Mouse (Mus musculus): ENCODE data around the gene Tnfsf4.

The Tnfsf4 gene

DNA sequence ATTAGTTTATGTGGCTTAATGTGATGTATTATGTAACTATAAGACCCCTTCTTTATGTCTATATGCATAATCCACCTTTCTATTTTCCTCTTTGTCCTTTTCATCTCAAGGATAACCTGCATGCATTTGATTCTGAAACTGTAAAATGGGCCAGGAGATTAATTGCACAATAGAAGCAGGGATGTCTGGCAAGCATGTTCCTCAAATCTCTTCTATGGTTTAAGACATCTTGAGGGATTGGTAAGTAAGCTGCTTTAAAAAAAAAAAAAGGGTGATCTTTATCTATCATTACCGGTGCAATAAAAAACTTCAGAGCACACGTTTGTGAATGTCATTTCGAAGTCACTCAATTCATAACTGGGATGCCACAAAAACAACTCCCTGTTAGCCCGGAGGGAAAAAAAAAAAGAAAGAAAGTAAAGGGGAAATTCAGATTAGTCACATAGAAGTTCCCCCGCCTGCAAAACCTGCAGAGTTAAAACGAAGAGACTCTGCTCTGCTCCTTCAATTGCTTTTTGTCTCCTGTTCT is at the start of gene Tnfsf4:
Gene Tnfsf4 (plus strand): TSS at position 479 of the 529 bp plus-strand sequence.
- no peak for DNase-seq (ENCODE audit: low spot score in 2 of 2)

DNA sequence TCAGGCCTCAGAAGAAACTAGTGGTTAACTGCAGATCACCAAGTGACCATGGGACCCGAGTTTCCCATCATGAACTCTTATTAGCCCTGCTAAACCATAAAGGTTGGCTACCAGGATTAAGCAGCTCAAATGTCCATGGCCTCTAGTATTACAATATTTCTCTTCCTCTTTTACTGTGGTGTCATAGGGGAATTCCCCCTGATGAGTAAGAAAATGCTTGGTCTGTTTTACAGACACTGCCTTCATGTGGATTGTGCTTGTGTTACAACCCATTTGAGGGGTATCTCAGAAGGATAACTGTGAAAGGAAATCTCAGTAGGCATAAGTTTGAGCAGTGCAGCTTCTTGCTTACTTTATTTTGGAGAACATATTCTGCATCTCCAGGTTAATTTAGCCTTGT is 44.2 kb upstream of the Tnfsf4 start:
- DNase-seq (ENCODE audit: low spot score in 2 of 2), result no peak

DNA sequence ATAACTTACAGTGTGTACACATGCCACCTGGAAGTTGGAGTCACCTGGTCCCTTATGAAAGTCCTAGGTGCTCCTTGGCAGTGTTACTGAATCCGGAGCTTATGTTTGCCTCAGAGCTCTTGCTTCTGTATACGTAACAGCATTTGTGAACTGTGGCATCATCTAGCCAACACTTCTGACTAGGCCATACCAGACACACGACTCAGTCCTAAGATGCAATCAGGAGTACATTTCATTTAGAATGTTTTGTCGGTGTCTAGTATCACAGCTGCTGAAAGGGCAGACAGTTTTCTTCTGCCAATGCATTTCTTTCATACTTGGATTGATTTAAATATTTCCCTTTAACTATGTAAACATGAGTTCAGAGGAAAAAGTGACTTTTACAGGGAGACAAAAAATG is 30.2 kb upstream of the Tnfsf4 start:
- no peak for DNase-seq (ENCODE audit: low spot score in 2 of 2)

DNA sequence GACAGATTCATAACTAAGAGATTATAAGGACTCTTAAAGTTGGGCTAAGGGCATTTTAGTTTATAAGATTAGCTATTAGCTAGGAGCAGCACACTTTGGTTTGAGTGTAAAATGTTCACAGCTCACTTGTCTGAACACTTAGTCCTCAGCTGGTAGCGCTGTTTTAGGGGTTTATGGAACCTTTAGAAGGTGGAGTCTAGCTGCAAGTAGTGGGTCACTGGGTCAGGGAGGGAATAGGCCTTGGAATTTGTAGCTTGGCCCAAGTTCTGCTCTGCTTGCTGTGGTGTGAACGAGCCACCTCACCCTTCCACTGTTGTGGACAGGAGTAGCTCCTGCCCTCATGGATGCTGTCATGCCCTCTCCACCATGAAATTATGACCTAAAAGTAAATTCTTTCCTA is 23.3 kb upstream of the Tnfsf4 start:
- DNase-seq (ENCODE audit: low spot score in 2 of 2), result no peak

DNA sequence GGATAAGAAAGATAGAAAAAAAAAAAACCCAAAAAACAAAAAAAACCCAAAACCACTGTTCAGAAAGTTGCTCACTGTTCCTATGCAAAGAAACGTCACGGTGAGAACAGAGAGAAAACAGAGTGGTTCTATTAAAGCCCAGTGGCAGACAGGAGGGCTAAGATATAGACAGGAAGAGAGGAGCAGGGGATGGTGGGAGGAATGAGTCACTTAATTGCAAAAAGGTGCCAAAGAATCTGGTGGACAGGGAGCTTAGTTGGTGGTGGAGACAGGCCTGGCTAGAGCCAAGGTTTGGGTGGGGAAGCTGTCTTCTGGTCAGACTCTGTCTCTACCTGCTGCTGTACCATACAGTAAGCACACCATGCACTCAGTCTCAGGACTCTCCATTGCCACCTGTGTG is 19.3 kb upstream of the Tnfsf4 start:
- no peak for DNase-seq (ENCODE audit: low spot score in 2 of 2)

DNA sequence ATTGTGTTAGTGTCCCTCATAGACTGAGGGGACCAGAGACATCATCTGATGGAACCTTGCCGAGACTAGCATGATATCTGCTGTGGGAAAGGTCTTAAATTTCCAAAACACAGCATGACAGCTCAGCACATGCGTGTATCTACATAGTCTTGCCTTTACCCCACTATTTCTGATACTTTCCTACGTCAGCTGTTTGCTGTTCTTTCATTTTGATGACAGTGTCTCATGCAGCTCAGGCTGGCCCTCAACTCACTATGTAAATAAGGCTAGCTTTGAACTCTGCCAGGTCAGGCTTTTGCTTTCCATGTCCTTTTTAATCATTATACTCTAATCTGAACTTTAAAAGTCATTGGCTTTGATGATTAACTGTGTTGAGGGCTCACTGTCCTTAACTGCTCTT is 16.6 kb upstream of the Tnfsf4 start:
- DNase-seq (ENCODE audit: low spot score in 2 of 2), result no peak

DNA sequence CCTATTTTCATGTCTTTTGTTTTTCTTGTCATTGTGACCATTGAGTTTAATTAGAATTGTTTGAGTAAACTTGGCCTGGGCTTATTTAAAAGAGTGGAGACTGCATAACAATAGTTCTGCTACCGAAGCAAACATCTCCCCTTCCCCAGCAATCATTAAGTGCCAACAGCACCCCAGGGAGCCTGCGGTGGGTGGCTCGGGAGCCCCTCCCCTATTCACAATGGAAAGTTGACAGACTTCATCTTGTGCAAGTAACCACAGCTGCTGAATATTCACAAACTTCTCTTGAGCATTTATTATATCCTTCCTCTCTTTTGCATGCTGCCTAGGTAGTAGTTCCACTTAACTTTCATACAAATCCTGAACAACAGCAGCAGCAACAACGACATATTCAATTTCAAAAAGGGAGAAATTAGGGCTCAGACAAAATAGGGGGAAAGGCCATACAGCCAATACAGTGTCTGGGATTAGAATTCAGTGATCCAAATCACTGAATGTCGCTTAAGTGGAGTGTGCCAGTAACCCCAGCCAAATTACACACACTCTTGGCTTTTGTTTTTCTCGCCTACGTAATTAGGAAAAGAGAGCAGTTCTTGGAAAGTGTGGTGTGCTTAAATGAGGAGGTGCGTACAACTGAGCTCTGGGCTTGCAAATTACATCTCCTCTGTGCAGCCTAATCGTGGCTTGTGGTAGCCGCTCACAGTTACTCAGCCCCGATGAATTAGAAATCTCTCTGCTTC is 15.4 kb upstream of the Tnfsf4 start:
- no peak for DNase-seq (ENCODE audit: low spot score in 2 of 2)

DNA sequence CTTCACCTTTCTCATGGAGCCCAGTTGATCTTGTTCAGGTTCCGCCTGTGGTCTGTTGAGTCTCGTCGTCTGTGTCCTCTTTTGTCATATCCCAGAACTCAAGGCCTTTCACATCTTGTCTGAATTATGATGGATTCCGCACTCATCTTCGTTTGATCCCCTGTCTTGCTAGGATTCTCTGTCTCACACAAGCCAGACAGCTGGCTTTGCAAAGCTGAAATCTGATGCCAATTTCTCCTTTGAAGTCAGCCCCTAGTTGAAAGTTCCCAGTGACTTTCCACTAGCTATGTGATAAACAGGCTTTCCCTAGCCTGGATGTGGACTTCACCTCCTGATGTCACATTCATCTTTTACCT is 14.8 kb upstream of the Tnfsf4 start:
- DNase-seq (ENCODE audit: low spot score in 2 of 2), result no peak

DNA sequence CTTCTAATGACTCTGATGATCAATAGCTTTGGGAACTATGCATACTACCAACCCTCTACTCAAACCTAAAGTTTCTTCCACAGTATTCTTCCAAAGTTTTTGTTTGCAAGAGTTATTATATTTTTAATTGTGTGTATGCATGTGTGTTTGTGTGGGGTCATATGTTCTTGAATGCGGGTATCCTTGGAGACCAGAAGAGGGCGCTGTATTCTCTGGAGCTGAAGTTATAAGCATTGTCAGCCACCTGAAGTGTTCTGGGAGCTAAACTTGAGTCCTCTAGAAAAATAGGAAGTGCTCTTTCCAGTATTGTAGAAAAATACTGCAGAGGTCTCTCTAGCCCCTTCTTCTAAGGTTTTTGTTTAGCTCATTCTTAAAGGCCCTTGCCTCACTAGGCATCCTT is 5.1 kb upstream of the Tnfsf4 start:
- no peak for DNase-seq (ENCODE audit: low spot score in 2 of 2)

DNA sequence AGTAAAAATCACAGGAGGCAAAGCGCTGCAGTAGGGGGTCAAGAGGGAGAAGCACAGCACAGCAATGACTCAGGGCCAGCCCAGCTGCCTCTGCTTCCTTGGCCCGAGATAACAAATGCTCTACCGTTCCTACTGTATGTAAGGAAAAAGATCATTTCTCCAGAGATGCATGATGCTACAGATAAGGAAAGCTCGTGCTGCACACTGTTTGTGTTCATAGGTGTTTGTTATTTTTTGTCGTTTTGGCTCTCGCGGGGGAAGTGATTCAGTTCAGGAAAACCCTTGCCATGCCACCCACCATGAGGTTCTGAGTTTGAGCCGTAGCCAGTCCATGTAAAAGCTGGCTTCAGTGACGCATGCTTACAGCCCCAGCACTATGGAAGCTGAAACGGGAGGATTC is 2.3 kb upstream of the Tnfsf4 start:
- DNase-seq (ENCODE audit: low spot score in 2 of 2), result no peak

DNA sequence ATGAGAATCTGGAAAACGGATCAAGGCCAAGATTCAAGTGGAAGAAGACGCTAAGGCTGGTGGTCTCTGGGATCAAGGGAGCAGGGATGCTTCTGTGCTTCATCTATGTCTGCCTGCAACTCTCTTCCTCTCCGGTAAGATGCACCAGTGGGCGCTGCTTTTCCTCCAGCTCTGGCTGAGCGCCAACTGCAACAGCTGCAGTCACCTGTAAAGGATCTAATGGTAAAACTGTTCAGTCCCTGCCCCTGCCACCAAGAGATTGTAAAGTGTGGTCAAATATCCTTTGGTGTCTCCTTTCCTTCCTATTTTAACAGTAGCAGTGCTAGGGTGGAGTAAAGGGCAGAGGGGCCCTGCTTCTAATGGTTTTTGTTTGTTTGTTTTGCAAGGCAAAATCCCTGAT is 401 bp downstream of the Tnfsf4 start:
- DNase-seq (ENCODE audit: low spot score in 2 of 2), result peak in 1 of 2 experiments; percentile 35

DNA sequence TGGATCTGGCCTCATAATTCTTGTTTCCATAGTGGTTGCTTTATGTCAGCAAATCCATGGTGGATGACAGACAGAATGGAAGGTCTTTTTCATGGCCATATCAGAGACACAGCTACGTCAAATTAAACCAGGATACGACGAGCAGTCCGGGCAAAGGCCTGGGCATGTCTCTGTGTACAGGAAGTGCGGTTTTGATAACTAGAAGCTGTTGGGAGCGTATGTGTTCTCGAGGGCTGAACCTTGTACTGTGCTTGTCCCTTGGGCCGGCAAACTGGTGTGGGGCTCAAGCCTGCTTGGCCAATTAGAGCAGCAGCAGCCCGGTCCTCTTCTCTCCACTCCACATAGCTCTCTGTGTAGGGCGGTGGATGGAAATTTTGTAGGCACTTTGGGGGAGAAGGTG is 1.1 kb downstream of the Tnfsf4 start:
- DNase-seq (ENCODE audit: low spot score in 2 of 2), result no peak

DNA sequence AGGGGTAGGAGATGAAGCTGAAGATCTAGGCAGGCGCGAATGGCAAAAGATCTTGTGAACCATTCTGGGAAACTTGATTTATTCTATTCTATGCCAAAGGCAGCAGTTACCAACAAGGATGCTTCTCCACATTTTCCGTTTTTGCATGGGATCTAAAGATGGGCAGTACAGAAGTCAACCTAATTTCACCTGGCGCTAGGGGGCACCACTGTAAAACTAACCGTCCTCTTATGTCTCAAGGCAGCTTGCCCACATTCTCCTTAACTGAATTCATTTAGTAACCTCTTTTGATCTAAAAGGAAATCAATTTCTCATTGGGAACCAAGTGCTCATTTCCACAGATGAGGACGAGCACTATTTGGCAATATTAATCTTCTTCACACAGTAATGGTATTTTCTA is 4.9 kb downstream of the Tnfsf4 start:
- DNase-seq (ENCODE audit: low spot score in 2 of 2), result peak; percentile 19 to 77

DNA sequence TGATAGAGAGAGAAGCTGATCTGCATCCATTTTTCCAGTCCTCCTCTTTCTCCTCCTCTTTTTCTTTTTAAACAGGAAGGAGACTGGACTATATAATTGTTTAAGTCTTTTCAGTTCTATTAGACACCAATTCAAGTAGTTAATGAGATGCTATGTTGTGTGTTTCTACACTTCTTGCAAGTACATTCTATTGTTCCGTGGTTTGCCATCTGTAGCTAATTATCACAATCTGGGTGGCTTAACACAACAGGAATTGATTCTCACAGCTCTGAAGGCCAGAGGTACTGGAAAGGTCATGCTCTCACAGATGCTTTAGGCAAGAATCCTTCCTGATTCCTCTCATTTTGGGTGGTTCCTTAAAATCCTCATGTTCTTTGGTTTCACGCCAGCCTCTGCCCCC is 7.9 kb downstream of the Tnfsf4 start:
- no peak for DNase-seq (ENCODE audit: low spot score in 2 of 2)

DNA sequence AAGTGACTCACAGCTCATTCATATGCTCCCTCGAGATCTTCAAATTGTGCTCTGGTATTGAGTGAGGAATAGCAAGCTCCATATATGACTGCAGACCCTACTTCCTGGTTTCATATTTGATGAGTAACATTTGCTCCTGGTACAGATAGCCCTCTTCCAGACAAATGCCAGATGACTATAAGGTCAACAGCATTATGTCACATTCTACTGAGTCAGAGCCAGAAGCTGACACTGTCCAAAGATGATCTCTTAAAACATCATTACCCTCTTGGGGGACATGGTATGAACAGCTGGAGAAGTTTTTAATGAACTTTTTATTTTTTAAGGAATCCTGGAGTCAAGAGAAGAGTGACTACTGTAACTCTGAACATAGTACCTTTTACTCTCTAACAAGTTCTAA is 11.3 kb downstream of the Tnfsf4 start:
- DNase-seq (ENCODE audit: low spot score in 2 of 2), result no peak

DNA sequence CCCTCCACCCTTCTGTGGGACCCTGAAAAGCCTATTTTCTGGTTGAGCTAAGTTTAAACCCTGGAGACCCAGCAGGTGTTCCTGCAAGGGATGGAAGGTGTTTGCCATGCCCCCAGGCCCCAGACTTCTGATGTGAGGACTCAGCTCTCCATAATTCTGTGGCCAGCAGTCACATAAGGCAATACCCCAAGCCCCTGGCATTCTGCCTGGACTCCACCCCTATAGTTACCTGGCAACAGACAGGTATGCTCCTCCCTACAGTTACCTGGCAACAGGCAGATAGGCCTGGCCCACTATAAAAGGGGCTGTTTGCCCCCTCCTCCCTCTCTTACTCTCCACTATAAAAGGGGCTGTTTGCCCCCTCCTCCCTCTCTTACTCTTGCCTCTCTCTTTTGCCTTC is 24.7 kb downstream of the Tnfsf4 start:
- no peak for DNase-seq (ENCODE audit: low spot score in 2 of 2)

DNA sequence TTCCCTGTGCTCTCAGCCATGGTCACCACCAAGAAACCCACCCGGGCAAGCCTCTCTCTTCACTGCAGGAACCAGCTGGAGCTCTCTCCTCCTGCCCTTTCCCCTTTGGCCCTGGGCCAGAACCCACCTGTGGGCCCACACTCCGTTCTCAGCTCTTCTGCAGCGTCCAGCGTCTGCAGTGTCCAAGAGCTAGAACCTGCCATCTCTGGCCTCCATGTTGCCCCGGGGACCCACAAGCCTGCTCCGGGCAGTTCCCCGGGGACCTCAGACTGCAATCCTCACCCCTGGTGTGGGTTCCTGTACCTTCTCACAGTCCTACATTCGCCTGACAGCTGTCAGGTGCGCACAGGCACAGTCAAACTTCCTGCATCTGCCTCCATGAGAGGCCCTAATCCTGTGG is 25.4 kb downstream of the Tnfsf4 start:
- DNase-seq (ENCODE audit: low spot score in 2 of 2), result no peak

DNA sequence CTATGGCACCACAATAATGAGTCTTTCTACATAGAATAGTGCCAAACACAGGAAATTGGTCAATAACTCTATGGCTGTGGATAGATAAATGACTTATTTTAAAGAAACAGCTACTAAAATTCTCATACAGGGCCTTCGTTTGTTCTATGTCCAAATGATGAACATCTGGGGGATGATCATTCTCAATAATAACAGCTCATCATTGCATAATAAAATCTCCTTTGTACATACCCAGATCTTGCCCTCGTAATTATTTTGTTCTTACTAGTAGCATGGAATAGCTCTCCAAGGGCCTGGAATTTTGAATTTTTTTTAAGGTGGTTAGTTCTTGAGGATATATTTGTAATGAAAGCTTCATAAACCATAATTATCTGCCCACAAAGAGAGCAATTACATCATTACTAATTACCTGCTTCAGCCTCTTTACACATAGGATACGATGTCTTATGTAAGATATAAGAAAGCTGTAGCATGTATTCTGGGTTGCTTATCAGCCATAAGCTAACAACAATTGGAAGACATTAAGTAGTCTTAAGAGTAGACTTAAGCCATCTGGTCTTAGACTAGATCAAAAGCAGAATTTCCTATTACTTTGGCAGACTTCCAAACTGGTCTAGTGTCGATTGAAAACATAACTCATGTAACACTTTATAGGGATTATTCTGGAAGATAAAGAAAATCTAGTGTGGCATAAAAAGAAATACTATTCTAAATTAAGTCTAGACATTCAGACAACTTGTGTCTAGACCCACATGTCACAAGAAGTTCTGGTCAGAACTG is 31.3 kb downstream of the Tnfsf4 start:
- no peak for DNase-seq (ENCODE audit: low spot score in 2 of 2)

DNA sequence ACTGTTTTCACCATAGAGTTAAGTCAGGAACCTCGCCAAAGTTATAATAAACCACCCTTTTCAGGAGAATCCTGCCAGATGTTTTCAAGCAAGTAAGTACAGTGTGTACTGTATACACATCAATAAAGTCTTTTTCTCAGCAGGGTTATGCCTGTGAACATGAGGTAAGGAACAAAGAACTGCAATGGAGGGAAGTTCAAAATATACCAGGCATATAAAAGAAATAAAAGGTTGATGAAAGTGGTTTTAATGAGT is 31.8 kb downstream of the Tnfsf4 start:
- no peak for DNase-seq (ENCODE audit: low spot score in 2 of 2)

DNA sequence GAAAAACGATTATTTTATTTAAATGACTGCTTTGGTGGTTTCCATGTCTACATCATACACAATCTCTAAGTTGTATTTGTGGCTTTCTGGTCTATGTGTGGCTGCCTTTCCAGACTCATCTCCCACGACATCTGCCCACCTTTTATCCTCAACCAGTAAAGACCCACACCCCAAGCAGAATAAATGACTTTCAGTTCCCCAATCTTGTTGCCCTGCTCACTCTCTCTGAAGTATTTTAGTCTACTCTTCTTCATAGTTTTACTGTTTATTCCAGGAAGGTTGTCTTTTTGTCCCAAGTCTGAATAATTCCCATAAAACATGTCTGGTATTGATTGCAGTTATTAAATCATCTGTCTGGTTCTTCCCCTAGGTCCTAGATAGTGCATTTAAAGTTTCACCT is 40.6 kb downstream of the Tnfsf4 start:
- no peak for DNase-seq (ENCODE audit: low spot score in 2 of 2)

DNA sequence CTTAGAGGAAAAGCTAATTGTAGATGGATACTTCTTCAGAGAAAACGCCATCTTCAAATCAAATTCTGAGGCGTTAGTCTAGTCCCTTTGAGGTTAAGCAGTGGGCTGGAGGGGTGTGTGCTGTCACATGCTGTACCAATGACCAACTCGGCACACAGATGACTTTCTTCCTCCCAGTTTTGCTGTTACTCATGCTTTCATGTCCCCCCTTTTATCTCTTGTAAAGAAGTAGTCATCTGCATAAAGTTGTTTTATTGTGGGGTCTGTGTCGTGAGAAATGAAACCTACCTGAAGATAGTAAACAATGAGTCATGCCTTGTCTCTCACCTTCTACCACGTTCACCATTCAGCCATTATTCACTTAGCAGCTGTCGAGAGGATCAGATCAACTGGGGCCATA is 41.3 kb downstream of the Tnfsf4 start:
- no peak for DNase-seq (ENCODE audit: low spot score in 2 of 2)

DNA sequence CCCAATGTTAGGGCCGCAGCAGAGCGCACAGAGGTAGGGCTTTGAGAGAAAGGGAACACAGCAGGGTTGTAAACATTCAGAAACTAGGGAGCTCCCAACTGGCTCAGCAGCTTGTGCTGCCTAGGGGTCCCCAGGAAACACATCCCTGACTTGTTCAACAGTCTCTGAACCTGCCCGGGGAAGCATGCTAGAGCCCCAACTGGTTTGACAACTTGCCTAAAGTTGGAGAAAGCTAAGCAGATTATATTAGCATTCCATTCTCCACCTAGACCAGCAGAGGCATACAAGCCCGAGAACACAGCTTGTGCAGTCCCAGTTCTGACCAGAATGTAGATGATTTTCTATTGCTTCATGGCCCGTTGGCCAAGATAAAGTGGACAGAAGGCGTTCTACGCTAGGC is 49.6 kb downstream of the Tnfsf4 start:
- DNase-seq (ENCODE audit: low spot score in 2 of 2), result no peak

DNA sequence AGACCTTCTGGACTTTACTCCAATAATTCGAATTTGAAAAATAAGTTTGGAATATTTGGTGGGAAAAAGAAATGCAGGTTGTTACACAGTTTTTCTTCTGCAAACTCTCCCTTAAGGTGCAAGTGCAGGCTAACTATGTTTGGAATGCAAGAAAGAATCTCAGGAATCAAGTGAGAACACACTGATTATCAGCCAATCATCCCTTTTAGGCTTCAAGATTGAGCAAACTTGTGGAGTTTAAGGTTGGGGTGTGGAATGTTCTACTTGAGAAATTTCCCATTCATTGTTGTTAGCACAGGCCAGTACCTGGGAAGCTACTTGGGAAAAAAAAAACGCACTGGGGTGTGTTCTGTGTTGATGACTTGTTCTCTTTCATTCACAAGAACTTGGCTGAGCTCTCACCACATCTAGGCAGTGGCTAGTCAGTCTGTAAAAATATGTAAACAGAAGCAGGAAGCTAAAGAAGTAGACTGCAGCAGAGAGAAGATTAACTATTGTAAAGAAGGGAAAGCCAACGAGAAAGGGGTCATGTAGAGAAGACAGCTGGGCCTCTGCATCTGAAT is 56.6 kb downstream of the Tnfsf4 start:
- no peak for DNase-seq (ENCODE audit: low spot score in 2 of 2)

Measured in spleen, postnatal 10 days (tissue).